Mouse (Mus musculus) right cerebral cortex, postnatal 10 days (tissue): Measurements from ENCODE around the gene Tmem198.

Experiments used
- DNase-seq, 2 experiments: peaks; one replicate each; pipeline ENCODE4 v3.0.0; 2021; ENCODE audit warnings: low spot score in 2 of 2

Tmem198 gene

GRCm38 (mm10) chr1:75455433-75455832 lies 23.9 kb upstream of the Tmem198 start:
- DNase-seq: no peak

DNA sequence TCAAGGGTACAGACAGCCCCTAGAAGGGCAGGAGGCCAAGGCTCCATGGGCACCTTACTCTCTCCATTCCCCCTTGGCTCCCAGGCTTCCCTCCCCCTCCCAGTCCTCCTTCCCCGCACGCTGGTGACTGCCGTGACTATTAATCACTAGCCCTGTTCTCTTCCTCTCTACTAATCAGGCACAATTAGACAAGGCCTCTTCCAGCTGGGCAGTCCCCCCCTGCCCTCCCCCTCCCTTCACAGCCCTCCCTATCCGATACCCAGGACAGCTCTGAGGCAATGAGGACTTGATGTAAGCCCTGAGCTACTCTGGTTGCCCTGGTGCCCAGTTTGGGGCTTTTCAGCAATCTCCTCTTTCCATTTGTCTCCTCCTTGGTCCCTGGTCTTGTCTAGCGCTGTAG lies 23.4 kb upstream of the Tmem198 start:
- DNase-seq: no peak

- no peak for DNase-seq
Measured at GRCm38 (mm10) chr1:75456746-75457564, 22.4 kb upstream of the Tmem198 start.

DNA sequence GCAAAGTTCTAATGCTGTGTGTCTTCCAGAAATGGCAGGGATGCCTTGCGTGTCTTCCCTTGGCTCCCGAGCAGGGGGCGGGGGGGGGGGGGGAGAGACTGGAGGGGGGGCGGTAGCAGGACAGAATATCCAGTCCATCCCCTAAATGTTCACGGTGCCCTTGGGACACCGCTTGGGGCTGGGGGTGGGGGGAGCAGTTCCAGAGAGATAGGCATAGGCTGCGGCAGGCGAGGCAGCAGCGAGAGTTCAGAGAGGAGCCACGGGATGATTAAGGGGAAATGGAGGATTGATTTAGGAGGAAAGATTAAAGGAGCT lies 21.7 kb upstream of the Tmem198 start:
- no peak for DNase-seq

DNA sequence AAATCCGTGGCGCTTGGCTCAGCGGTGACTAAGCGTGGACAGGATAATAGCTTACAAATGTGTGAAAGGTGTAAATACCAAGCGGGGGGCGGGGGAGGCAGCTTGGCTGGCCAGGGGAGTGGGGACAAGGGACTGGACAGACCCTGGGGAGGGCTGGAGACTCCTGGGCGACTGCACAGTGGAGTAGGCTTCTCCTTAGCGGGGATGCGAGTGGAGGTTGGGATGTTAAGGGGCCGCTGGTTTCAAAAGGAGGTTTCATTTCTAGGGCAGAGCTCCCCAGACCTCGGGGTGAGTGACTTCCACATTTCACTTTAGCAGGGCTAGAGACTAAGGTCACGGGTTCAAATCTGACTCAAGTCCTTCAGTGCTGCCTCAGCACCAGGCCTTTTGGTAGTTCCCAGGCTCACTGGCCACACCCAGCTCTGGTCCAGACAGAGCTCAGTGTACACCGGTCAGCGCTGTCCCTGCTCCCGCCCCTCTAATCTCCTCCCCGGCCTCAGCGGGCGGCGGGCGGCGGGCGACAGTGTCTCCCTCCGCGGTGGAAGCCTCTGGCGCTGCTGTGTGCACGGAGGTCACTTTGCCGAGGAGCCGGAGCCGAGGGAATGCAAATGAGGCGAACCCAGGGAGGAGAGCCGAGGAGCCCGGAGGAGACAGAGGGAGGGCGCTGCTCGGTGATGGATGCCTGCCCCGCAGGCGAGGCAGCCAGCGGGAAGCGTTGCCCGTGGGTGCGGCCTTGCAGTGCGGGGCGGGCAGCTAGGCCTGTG lies 21.1 kb upstream of the Tmem198 start:
- DNase-seq: peak in 1 of 2 experiments; percentile 66

DNA sequence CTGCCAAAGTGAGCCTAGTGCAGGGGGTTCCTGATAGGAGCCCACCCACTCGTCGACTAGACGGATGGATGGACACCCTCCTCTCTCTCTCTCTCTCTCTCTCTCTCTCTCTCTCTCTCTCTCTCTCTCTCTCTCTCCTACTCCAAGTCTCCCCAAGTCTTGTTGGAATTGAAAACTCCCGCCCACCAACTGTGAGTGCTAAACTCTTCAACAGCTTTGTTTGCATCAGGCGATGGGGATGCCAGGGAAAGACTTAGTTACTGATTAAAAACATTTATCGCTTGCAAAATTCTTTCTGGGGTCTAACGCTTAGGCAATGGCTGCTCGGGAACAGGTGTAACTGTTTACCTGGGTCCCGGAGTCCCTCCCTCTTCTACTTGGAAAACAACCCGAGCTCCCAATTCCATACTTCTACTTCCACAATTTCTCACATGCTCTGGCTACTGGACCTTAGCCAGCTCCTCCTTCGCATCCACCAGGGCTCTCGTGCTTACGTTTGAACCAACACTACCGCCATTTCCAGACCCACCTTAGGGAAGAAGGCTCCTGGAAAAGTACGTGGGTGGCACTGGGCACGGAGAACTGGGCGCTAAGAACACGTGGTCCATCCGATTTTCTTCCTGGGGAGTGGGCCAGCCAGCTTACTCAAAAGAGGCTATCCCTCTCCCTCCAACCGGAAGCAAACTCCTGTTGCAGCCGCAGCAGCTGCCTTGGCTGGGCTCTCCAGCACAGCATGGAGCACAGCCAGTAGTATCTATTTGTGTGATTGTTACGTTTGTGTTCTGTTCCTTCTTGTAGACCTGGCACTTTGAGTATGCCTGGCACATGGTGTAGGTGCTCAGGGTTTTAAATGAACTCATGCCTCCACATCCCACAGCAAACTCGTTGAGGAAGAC lies 20.3 kb upstream of the Tmem198 start:
- peak; percentile 78 to 81 for DNase-seq

DNA sequence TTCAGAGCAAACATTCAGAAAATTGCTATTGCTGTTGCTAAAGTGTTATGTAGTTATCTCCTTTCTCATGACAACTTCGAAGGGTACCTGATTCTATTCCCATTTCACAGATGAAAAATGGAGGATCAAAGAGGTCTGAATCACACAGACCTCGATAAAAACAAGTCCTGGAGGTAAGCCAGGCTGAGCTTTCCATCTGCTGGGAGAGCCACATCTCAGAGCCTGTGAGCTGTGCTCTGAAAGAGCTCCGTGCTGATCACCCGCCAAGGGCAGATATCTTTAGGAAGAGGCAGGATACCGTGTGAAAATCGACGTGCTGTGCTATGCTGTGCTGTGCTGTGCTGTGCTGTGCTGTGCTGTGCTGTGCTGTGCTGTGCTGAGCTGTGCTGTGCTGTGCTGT lies 19.0 kb upstream of the Tmem198 start:
- DNase-seq: no peak

DNA sequence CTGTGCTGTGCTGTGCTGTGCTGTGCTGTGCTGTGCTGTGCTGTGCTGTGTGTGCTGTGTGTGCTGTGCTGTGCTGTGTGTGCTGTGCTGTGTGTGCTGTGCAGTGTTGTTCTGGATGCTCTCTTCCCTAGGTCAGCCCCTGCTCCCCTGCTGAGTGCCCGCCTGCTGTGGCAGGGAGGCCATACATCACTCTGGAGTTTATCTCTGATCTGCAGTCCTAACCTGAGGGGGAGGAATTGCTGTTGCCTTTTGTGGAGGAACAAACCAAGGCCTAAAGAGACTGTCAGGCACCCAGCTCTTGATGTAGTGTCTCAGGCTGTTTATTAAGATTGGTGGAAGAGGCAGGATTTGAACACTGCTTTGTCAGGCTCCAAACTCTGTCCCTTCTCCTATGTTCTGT lies 16.7 kb upstream of the Tmem198 start:
- DNase-seq: no peak

DNA sequence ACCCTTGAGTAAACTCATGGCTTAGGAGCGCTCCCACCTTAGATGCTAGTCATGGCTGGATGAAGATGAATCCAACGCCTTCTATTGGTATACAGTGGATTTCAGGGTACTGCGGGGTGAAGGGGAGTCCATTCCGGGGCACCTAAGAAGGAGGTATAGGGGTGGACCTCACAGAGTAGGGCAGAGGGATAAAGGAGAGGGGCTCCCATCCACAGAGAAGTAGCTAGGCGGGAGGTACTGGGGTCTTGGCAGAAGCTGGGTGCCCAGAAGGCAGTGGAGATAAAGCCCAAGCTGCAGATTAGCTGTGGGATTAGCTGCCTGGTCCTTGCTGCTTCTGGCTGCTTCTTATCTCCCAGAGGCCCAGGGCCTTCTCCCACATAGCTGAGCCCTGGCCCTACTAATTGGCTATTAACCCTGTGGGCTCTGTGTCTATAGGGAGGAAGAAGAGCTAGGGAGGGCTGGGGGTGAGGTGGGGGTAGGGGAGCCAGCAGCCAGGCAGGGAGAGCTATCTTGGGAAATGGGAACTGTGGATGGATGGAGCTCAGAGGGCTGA lies 15.6 kb upstream of the Tmem198 start:
- no peak for DNase-seq

DNA sequence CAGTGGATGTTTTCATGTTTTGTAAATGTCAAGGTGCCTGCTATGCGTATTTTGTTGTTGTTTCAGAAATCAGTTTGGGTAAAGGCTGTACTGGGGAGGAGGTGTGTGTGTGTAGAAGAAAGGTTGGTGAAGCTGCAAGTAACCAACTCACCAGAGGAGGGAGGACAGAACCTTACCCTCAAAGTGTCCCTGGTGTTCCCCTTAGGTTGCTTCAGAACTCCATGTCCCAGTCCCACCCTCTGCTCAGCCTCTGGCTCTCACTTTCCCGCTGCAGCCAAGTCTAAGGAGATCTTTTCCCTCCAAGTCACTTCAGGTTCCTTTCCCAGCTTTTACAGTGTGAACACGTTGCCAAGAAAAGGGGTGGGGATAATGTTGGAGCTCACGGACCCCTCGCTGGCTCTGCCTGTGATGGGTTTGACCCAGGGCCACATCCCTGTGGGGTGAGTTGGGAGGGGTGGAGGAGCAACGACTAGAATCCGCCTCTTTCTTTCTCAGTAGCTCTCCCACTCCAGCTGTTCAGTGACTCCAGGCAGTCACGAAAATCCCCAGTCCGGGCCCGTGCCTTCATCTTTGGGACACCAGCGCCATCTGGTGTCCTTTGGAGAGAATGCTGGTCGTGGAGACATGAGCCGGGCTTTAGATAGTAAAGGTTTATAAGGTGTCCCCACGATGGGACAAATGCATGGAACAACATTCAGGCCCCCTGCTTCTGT lies 12.0 kb upstream of the Tmem198 start:
- peak; percentile 86 to 89 for DNase-seq

GRCm38 (mm10) chr1:75469287-75469825 lies 10.0 kb upstream of the Tmem198 start:
- DNase-seq: no peak

DNA sequence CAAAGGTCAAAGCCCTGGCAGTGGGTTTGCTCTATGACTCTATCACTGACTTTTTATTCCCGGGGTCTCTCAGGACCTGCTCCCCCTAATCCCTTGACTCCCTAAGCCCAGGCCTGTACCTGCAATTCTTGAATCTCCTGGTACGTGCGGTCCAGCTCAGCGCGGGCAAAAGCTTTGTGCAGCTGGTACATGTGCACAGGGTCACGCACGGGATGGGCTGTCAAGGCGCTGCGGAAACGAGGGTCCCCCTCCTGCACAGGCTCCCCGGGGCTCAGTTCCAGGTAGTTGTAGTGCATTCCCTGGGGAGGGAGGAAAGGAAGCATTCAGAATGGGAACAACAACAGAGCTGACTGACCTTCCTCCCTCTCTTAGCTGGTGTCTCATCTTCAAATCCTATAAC lies 2.9 kb upstream of the Tmem198 start:
- no peak for DNase-seq

- DNase-seq: peak; percentile 87 to 88
Measured at GRCm38 (mm10) chr1:75477264-75477965, 1.9 kb upstream of the Tmem198 start.

- no peak for DNase-seq
Measured at GRCm38 (mm10) chr1:75477966-75478290, 1.4 kb upstream of the Tmem198 start.

- DNase-seq: no peak
Measured at GRCm38 (mm10) chr1:75478497-75478896, 835 bp upstream of the Tmem198 start.

GRCm38 (mm10) chr1:75479635-75479989 lies 280 bp downstream of the Tmem198 start:
- no peak for DNase-seq

DNA sequence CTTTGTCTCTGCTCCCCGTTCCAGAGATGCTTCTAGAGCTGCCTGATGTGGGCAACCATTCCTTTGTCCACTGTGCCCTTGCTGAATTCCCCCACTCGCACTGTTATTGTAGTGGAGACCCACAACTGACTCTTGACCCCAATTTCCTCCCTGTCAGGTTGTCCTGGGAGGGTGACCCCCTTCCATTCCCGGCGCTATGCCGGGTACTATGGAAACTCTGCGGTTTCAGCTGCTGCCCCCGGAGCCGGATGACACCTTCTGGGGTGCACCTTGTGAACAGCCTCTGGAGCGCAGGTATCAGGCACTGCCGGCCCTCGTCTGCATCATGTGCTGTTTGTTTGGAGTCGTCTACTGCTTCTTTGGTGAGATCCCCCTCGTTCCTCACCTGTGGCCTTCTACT lies 704 bp downstream of the Tmem198 start:
- DNase-seq: peak in 1 of 2 experiments; percentile 46

GRCm38 (mm10) chr1:75480735-75481134 lies 1.4 kb downstream of the Tmem198 start:
- DNase-seq: no peak

DNA sequence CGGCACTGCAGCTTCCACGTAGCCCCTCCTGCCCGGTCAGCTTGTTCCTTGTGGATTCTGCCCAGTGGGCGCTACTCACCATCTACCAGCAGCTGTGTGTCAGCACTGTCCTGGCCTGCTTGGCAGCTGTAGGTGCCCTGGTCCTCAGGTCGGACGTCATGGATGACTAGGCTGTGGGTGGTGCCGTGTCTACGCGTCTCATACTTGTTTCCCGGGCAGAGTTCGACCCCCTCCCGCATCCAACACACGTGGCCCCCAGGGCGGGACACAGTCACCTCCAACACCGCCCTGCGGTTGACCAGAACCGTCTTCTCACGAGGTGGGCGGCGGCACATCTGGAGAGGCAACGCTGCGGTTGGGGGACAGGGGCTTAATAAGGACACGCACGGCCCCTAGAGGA lies 7.2 kb downstream of the Tmem198 start:
- no peak for DNase-seq

- DNase-seq: no peak
Measured at GRCm38 (mm10) chr1:75487040-75487404, 7.7 kb downstream of the Tmem198 start.
